Mouse (Mus musculus) heart, postnatal 14 days (tissue): ENCODE results near the gene Robo4. TPM values are rescaled to one million over a fixed set of nuclear protein-coding genes. Genes with fewer than 3 reads are reported as not detected.

Experiments used
- DNase-seq, 2 experiments: peaks; one replicate each; pipeline ENCODE4 v3.0.0; 2021 to 2022
- intact Hi-C: fragments of 180-260 bp; cut with DNase I; formaldehyde crosslinking; loops from one replicate; pipeline ENCODE4 v1.15.1; 2025
- total RNA-seq, 2 experiments: library from RNA; stranded (reverse); gene quantifications; 2 replicates each; pipeline ENCODE4 v1.2.3; 2021

The Robo4 gene
- total RNA-seq, 2 experiments from 2014 or later: 41.0 to 44.1 TPM

DNA sequence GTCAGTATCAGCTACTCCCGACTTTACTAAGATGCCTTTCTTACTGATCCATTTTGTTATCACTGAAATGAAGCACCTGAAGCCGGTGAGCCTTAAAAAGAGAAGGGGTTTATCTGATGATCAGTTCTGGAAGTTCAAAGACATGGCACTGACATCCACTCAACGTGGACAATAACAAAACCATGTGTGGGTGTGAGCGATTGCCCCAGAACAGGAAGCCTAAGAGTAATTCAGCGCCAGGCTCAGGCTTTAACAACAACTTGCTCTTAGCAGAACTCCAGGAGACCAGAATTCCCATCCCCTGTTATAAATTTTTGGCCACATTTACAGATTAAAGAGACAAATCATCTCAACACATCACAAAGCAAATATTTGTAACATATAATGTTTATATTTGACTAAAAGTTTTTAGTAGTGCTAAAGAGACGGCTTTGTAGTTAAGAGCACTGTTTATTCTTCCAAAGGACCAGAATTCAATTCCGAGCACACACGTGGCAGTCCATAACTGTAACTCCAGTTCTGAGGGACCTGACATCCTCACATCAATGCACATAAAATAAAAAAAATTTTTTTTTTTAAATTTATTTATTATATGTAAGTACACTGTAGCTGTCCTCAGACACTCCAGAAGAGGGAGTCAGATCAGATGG, 8.1 kb upstream of the Robo4 start:
- intact Hi-C loops: no loop called here

DNA sequence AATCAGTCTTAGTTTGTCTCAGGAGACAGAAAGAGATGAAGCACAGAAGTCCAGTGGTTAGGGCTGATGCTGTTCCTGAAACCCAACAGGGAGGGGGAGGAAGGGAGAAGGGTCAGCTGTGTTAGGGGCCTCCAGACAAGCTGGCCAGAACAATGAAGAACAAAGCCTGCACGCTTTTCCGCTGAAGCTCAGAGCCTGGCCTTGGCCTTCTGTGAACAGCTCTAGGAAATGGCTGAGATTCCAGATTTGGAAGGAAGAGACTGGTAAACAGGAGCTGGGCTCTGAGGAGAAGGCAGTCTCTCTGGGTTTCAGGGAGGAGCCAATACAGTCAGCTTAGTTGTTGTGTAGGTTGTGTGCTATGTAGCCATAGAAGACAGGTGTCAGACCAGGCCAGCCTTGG, 1.1 kb upstream of the Robo4 start:
- peak in 1 of 2 experiments; percentile 38 for DNase-seq
- intact Hi-C loops: loop anchor here (5.0 kb wide), 1 partner anchor 33 kb away; the partner anchor contains the start of gene Hepacam

More for the DNA sequence above, 8.1 kb upstream of the Robo4 start:
- no peak for DNase-seq

DNA sequence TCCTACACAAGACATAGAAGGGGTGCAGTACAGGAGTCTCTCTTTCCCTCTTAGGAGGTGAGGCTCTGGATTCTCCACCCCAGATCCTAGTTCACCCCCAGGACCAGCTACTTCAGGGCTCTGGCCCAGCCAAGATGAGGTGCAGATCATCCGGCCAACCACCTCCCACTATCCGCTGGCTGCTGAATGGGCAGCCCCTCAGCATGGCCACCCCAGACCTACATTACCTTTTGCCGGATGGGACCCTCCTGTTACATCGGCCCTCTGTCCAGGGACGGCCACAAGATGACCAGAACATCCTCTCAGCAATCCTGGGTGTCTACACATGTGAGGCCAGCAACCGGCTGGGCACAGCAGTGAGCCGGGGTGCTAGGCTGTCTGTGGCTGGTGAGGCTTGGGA, 804 bp downstream of the Robo4 start:
- no peak for DNase-seq
- intact Hi-C loops: loop anchor here (5.0 kb wide), 1 partner anchor 35 kb away; the partner anchor contains the start of gene Hepacam

DNA sequence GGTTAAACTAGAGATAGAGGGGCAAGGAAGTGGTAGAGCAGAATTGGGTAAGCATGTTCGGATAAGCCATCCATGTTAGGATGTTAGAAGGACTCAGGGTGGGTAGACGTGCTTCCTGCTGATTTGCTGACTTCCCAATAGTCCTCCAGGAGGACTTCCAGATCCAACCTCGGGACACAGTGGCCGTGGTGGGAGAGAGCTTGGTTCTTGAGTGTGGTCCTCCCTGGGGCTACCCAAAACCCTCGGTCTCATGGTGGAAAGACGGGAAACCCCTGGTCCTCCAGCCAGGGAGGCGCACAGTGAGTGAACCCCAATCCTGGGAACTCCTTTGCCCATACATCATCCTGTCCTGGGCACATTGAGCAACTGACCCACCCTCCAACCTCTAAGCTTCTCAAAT, 1.3 kb downstream of the Robo4 start:
- DNase-seq: no peak
- intact Hi-C loops: loop anchor here (5.0 kb wide), 1 partner anchor 36 kb away; the partner anchor contains the start of gene Hepacam

DNA sequence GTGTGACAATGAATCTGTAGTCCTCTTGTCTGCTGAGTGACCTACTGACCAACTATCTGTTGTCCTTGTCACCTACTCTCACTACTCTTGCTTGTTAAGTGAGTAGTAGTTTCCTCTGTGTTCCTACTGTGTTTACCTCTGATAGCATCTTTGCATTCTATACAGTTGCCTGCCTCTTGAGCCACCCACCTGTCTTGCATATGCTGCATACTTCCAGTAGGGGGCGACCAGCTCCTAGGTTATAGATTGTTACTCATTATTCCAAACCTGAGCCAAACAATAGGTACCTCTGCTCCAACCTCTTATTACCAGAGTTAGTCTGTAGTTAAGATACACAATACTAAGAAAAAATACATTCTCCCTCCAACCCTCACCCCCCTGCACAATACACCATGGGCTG, 4.7 kb downstream of the Robo4 start:
- DNase-seq: no peak
- intact Hi-C loops: loop anchor here (5.0 kb wide), 1 partner anchor 141 kb away; no protein-coding TSS in a partner anchor

DNA sequence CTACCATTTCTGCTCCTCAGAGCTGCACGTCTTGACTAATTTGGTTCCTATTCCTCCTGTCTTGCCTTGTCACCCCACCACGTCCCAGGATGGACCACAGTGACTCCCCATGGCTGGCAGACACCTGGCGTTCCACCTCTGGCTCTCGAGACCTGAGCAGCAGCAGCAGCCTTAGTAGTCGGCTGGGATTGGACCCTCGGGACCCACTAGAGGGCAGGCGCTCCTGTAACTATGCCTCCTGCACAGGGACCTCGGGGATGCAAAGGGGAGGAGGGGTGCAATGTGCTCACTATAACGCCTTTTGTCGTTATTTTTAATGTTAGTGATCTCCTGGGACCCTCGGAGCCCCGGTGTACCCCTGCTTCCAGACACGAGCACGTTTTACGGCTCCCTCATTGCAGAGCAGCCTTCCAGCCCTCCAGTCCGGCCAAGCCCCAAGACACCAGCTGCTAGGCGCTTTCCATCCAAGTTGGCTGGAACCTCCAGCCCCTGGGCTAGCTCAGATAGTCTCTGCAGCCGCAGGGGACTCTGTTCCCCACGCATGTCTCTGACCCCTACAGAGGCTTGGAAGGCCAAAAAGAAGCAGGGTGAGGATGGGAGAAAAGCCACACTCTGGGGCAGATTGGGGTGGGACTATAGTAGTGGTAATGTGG, 6.3 kb downstream of the Robo4 start:
- intact Hi-C loops: loop anchor here (5.0 kb wide), 1 partner anchor 139 kb away; no protein-coding TSS in a partner anchor
- DNase-seq: peak; percentile 48 to 58

DNA sequence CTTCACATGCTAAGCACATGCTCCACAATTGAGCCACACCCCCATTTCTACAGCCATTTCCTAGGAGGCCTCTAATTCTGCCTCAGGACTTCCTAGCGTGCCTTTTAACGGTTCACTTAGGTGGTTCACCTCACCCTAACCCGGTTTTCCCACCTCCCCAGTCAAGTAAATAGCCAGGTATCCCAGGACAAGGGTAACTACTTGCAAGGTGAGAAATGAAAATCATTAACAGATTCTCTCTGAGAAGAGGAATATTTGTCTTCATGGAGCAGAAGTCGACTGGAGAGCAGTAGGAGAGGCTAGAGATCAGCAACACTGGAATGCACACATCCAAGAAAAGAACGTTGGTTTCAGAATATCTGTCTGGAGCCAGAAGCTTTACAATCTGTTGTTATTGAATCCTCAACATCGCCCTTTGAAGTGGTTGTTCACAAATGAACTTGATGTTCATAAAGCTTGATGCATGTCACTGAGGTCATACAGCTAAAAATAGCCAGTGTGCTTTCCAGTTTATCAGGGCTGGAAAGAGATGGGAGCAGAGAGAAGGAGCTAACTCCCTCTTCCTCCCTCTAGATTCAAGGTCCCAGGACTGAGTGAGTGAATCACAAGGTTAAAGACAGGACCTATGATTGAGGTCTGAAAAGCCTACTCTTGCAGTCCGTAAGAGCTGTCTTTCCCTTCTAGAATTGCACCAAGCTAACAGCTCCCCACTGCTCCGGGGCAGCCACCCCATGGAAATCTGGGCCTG, 8.2 kb downstream of the Robo4 start:
- intact Hi-C loops: loop anchor here (5.0 kb wide), 1 partner anchor 137 kb away; no protein-coding TSS in a partner anchor
- DNase-seq: no peak

DNA sequence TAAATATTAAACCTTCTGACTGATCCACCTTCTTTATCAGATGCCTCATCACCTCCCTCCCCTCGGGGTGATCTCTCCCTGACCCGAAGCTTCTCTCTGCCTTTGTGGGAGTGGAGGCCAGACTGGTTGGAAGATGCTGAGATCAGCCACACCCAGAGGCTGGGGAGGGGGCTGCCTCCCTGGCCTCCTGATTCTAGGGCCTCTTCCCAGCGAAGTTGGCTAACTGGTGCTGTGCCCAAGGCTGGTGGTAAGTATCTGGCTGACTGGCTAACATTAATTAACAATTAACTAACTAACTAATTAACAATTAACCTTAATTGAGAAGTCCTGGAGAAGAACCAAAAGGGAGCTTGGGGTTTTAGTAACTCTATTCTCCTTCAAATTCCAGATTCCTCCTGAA, 11.3 kb downstream of the Robo4 start:
- no peak for DNase-seq
- intact Hi-C loops: no loop called here

DNA sequence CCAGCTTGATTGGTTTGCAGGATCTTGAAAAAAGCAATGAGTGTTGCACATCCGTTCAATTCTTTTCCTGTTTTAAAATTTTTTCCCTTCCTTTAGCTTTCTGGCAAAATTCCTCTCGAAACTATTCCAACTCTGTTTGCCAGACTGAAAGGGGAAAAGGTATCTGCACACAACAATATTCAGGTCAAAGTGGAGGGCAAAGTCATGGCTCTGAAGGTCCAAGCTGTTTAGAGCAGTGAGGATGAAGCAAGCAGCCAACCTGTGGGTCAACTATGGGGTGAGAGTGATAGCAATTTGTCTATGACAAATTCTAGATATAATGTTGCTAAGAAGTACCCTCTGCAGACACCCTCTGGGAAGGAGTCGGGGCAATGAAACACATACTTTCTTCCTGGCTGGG, 13.0 kb downstream of the Robo4 start:
- intact Hi-C loops: no loop called here
- DNase-seq: no peak

DNA sequence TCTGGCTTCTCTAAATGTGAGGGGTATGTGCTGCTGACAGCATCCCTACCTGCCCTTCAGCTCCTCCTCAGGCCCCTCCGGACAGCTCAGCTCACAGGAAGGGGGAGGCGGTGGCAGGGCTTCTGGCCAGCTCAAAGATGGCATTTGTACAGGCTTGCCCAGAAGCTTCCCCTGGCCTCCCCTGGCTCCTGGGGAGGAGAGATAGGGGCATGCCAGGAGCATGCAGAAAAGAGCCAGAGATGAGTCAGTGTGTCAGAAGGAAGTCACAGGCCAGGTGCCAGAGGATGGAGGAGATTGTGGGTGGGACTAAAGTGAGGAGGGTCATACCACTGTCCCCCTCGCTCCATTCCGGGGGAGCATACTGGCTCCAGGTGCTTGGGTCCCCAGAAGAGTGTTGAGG, 17.1 kb downstream of the Robo4 start:
- intact Hi-C loops: no loop called here
- DNase-seq: no peak

DNA sequence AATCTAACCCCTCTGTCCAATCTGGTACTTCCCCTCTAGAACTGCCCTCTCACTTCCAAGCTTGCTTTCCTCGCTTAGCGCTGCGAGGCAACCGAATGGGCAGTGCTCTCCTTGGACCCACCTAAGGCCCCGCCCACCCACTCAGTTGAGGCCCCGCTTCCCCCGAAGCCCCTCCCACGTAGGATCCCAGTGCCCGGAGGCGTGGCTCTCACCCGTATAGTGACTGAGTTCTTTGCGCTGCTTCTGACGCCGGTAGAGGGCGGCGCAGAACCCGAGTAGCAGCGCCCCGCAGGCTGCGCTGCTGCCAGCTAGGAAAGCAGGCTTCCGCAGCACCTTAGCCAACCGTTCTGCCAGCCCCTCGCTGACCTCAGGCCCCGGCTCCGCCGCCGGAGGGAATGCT, 19.0 kb downstream of the Robo4 start:
- peak; percentile 81 to 82 for DNase-seq
- intact Hi-C loops: no loop called here

DNA sequence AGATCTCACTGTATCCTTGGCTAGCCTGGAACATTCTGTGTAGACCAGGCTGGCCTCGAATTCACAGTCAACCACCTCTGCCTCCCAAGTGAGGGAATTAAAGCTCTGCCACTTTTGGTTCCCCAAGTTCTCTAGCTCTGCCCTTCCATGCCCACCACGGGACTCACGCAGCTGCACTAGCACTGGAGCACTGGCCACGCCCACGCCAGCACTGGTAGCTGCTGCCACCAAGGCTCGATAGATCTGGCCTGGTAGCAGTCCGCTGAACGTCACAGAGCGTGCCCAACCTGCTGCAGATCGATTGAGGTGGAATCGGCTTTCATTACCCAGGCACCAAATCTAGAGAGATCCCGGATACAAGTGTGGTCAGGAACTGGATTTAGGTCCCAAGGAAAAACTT, 19.5 kb downstream of the Robo4 start:
- intact Hi-C loops: no loop called here
- no peak for DNase-seq

DNA sequence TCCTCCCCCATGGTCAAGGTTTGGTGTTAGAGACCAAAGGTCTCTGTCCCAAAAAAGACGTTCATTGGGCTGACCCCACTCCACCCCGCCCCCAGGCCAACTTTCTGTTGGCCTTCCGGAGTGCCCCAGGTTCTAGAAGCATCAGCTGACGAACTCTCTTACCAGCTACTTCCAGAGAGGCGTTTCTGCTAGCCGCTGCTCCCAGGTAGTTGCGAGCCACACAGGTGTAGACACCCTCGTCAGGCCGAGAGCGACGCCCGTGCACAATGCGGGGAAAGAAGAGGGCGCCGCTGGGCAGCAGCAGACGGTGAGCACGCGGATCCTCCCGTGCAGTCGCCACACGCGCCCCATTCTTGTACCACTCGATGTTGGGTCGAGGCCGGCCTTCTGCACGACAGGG, 27.6 kb downstream of the Robo4 start:
- intact Hi-C loops: no loop called here
- no peak for DNase-seq

DNA sequence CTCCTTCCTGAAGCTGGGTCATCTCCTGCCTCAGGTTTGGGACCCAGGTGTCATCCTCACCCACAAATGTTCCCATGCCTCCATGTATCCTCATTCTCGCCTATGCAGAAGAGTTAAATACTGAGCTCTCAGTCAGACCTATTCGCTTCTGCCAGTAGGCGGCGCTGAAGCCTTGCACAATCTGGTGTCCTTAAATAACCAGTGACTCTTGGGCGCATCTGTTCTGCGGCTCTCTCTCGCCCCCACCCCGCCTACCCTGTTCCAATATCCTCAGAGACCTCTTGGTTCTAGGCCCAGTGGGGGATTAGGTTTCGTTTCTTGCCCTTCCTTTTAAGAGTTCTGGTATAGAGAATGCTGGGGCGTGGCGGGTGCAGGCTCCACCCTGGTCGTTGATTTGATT, 28.9 kb downstream of the Robo4 start:
- DNase-seq: peak; percentile 87 to 91
- intact Hi-C loops: loop anchor here (1.0 to 10.0 kb wide), 5 partner anchors 28 to 504 kb away; no protein-coding TSS in a partner anchor

DNA sequence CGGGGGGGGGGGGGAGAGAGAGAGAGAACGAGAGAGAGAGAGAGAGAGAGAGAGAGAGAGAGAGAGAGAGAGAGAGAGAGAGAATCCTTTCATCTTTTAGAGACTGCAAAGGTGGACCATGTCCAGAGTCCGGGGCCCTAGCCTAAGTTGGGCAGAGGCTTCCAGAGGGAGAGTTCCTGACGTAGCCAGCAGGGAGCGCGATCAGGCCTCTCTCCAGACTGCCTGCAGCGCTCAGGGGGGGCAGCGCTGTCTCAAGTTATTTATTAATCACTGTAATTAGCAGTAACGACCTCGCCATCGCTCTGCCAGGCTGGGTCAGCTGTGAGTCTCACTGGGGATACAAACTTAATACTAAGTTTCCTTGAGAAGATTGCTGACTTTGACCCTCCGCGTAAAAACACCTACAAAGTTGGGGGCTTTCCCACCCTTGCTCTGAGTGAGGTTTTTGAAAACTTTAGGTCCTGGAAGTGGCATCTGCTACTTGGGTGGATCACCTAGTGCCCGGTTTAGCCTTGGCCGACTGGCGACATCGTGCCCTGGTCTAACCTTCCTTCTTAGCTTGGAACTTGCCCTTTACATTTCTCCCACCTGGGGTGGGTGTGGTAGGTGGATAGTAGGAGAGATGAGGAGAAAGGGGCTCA, 30.4 kb downstream of the Robo4 start:
- intact Hi-C loops: loop anchor here (5.0 to 10.0 kb wide), 2 partner anchors 205 to 503 kb away; no protein-coding TSS in a partner anchor
- peak; percentile 47 to 70 for DNase-seq

DNA sequence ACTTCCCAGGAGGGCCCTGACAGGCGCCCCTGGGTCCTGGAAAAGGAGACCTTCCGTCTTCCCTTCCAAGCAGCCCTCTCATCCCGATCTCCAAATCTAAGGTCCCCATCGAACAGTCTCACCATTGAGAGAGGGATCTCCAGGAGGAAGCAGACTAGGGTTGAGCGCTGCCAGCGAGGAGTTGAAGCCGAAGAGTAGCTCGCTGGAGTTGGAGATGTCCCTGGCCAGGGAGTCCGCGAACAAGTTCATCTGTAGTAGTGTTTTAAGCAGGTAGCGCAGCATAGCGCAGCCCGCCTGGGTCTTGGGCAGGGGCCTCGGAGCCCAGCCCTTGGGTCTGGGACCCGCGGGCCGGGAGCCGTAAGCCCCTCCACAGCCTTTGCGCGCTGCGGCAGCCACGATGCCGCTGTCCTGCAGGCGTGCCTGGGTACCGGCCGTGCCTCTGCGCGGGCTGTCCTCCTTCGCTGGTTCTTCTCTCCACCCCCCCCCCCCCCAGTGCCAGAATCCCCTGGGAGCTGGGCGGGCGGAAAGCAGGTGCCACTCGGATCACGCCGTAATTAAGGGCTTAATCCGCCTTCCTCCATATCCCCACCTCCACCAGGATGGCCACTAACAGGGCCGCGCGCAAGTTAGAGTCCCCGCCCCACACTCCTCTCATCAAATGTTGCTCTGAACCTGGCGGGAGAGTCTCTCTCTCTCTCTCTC, 31.2 kb downstream of the Robo4 start, which contains the start of gene Robo3:
Gene Robo3, minus strand, starts transcription at position 527 of the 702 bp plus-strand sequence.
- no peak for DNase-seq
- intact Hi-C loops: loop anchor here (5.0 to 10.0 kb wide), 2 partner anchors 204 to 502 kb away; no protein-coding TSS in a partner anchor

DNA sequence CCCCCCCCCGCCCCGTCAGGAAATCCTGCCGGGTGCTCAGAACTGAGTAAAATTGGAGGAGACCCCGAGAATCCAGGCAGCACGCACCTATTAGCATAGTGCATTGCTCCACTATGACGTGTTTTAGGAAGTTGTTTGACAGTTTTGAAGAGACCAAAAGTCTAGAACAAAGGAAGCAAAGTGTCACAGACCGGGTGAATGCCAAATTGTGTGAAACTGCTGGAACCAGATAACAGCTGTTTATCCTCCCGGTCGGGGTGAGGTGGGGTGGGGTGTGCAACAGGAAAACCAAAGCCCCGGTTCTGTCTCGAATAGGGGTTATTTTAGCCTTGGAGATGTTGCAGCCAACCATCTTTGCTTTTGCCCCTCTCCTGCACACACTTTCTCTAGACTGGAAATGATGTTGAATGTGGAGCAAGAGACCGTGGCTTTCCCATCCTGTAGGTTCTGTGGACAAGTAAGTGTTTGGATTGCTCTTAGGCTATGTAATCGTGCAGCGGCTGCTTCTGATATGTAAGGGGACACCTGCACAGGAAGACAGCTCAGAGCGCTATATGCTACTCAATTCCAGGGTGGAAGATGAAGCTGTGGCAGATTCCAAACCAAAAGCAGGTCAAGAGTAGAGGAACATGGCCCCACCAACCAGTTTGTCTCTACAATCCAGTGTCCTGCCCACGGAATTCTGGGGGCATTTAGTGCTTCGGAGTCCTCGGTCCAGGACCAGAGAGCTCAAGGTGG, 32.3 kb downstream of the Robo4 start:
- intact Hi-C loops: loop anchor here (5.0 to 10.0 kb wide), 2 partner anchors 203 to 501 kb away; no protein-coding TSS in a partner anchor

DNA sequence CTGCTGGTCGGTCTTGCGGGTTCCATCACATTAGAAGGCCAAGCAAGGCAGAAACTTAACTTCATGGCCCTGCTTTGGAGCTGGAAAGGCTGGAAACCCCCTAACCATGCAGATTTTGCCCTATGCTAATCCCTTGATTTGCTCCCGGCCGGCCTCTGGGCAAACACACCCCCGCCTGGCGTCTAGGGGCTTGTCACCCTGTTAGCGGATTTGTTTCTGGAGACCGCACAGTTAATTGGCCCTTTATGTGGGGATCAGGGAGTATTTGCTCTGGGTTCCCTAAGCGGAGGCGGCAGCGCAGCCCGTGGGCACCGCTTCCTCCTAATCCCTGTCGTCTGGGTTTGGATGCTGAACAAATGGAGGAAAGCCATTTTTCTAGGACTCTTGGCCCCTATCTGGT, 33.2 kb downstream of the Robo4 start:
- DNase-seq: no peak
- intact Hi-C loops: loop anchor here (5.0 to 10.0 kb wide), 2 partner anchors 202 to 500 kb away; no protein-coding TSS in a partner anchor

More for the DNA sequence above, 32.3 kb downstream of the Robo4 start:
- no peak for DNase-seq

DNA sequence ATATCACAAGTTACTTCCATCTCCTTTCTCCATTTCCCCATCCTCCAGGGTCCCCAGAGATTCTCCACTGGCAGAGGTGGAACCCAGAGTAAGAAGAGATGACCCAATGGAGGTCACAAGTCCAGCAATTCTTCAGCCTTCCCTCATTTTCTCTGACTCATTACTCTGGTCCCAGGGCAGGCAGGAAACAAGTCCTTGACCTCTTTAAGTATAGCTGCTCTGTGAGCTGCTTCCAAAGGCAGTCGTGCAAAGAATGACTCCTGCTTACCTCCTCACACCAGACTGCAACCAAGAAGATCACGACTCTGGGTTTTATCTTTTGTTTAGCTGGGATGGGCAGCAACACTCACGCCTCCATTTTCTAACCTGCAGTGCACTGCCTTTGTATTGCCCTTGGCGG, 33.9 kb downstream of the Robo4 start:
- no peak for DNase-seq
- intact Hi-C loops: loop anchor here (10.0 kb wide), 1 partner anchor 499 kb away; no protein-coding TSS in a partner anchor
